Mouse (Mus musculus): ENCODE measurements at regions not wholly inside any gene's neighbourhood (a gene's known extent, or its start where the extent isn't known, plus 50 kb on each side); places are given as distances from the start of the nearest gene placed in this dataset.

DNA sequence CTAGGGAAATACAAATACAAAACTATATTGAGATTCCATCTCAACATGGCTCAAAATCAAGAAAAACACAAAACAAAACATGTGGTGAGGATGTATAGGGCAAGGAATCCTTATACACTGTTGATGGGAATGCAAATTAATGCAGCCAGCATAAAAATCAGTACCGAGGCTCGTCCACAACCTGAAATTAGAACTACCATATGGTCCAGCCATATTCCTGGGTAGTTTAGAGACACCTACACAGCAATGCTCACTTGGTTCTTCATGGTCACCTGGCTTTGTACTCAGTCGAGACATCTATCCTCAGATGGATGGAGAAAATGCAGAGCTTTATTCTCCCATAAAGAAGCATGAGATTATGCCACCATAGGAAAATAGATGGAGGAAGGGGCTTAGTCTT lies 340.0 kb downstream of the Phkb start:
- no peak for DNase-seq (ENCODE audit: low spot score in 2 of 2)

DNA sequence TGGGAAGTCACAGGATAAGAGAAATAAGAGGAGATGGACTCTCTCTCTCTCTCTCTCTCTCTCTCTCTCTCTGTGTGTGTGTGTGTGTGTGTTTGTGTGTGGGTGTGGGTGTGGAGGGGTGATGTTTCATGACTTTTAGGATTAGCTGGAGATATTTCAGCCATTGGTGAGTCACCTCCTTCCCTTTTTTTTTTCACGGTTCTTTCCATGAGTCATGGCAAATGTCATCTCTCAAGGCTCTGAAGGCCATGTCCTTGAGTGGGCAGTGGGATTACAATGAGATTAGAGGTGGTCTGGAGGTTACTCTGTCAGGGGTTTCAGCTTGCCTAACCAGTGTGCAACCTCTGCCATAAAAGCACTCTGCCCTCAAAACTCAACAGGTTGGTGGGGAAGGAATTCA lies 329.3 kb downstream of the Phkb start:
- no peak for DNase-seq (ENCODE audit: low spot score in 2 of 2)

DNA sequence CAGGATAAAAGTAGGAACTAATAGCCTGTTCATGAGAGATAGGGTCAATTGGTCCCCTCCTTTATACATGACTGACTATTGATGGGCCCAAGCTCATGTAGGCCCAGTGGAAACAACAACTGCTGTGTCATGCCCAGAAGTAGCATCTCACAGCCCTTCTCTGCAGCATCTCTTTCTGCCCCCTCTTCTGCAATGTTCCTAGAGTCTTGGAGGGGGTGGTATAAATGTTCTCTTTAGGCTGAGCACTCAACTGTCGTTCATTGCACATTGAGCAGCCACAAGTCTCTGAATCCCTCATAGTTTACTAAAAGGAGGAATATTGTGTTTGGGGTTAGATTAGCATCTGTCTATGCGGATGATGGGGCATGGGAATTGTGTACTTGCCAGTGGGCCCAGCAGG lies 324.1 kb downstream of the Phkb start:
- no peak for DNase-seq (ENCODE audit: low spot score in 2 of 2)

DNA sequence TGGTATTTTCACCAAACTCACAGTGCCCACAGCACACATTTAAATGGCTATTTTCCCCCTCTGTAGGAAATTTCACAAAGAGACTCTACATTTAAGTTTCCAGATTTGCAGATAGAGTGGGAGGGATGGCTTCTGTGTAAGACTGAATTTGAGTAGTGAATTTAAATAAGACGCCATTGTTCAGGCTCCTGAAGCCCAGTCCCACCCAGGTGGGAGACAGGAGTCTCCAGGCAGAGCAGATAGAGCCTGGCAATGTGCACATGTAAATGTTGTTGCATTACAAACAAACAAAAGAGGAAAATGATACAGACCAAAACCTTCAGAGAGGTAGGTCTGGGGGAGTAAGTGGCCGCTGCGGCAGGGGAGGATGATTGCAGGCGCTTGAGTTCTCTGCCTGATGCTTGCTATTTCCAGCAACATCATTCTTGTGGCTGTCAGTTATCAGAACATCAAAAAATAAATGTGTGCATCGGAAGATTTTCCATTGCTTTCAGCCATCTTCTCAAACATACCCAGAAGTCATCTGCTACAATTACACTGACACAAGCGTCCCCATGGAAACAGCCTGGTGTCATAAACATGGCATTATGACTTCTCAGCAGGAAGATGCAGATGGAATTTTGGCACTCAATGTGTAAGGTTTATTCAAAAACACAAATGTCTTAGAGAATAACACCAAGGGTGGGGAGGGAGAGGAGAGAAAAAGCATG lies 318.5 kb downstream of the Phkb start:
- DNase-seq (ENCODE audit: low spot score in 2 of 2): peak; percentile 21 to 63

DNA sequence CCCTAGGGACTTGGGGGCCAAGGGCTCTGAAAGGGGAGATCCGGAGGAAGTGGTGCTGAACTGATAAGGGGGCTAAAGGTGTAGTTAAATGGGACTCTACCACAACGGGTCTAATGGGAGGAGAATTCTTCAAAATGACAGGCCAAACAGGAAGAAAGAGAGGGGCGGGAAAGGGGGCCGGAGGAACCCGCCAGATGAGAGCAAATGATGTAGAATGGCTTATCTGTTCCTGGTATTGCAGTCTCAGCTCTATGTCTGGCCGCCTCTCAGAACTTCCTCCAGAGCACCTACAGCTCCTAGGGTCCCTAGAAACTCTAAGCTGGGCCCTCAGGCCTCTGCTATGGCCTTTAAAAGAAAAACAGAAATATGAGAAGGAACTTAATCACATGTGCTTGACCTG lies 306.8 kb downstream of the Phkb start:
- no peak for DNase-seq (ENCODE audit: low spot score in 2 of 2)

DNA sequence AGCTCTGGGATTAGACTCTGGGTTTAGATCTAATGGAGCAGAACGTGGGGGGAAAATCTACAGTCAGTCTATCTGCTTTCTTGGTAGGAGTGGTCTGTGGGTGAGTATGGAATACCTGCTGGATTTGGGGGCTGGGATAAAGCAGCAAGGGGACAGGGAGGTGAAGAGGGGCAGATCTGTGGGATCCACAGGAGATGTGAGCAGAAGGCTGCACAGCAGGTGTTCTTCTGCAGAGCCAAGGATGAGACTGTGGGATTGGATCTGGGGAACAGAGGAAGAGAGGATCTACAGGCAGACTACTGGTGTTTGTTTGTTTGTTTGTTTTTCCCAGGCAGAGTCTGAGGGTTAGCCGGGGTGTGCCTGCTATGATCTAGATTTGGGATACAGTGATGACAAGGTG lies 284.5 kb downstream of the Phkb start:
- DNase-seq (ENCODE audit: low spot score in 2 of 2): no peak

DNA sequence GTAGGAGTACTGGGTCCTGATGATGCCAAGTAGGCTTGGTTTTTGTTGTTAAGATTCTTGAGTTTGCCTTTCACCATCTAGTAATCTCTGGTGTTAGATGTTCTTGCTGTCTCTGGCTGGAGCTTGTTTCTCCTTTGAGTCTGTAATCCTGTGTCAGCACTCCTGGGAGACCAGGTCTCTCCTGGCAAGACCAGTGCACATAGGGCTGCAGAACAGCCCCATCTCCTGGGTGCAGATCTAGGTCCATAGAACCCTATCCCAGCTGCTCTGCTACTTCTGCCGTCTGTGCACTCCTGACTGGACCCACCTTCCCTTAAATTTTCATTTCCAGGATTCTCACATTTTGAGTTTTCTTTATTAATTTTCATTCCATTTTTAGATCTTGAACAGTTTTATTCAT lies 283.9 kb downstream of the Phkb start:
- DNase-seq (ENCODE audit: low spot score in 2 of 2): no peak

Measured in layer of hippocampus, postnatal 14 days (tissue).